Mouse (Mus musculus) left cerebral cortex, adult 9 months (tissue): ENCODE measurements around the gene Pdcd11.
A peak's percentile ranks its signal among the peaks of the same experiment; 100 is the strongest.

Experiments used
- DNase-seq, 2 experiments: peaks; one replicate each; pipeline ENCODE4 v3.0.0; 2022; ENCODE audit warnings: low spot score in 2 of 2

Gene Pdcd11

GRCm38 (mm10) chr19:47090550-47091156 lies at the start of gene Pdcd11, which contains the start of gene Usmg5:
Pdcd11 (plus strand) TSS chr19:47090768.
Usmg5 (minus strand) TSS chr19:47090647.
- peak; percentile 91 to 97 for DNase-seq

GRCm38 (mm10) chr19:47043608-47044007 lies 47.0 kb upstream of the Pdcd11 start:
- no peak for DNase-seq

GRCm38 (mm10) chr19:47046343-47046742 lies 44.2 kb upstream of the Pdcd11 start:
- DNase-seq: no peak

- no peak for DNase-seq
These were observed 43.2 kb upstream of the Pdcd11 start for GRCm38 (mm10) chr19:47047236-47047833.

- no peak for DNase-seq
These were observed 41.5 kb upstream of the Pdcd11 start for GRCm38 (mm10) chr19:47049061-47049460.

GRCm38 (mm10) chr19:47049840-47050239 lies 40.7 kb upstream of the Pdcd11 start:
- no peak for DNase-seq

GRCm38 (mm10) chr19:47050271-47051032 lies 40.1 kb upstream of the Pdcd11 start, which contains the start of gene Pcgf6:
Pcgf6 (minus strand) TSS chr19:47050906.
- DNase-seq: peak in 1 of 2 experiments; percentile 76

- DNase-seq: no peak
These were observed 37.6 kb upstream of the Pdcd11 start for GRCm38 (mm10) chr19:47052927-47053326.

- no peak for DNase-seq
These were observed 37.1 kb upstream of the Pdcd11 start for GRCm38 (mm10) chr19:47053471-47053870.

- no peak for DNase-seq
These were observed 32.9 kb upstream of the Pdcd11 start for GRCm38 (mm10) chr19:47057684-47058083.

- no peak for DNase-seq
These were observed 24.7 kb upstream of the Pdcd11 start for GRCm38 (mm10) chr19:47065860-47066259.

GRCm38 (mm10) chr19:47067096-47067882 lies 23.3 kb upstream of the Pdcd11 start, which contains the start of gene Taf5:
Taf5 (plus strand) TSS chr19:47067746.
- DNase-seq: peak; percentile 84 to 96

GRCm38 (mm10) chr19:47067924-47068611 lies 22.5 kb upstream of the Pdcd11 start:
- DNase-seq: peak; percentile 32 to 77

- DNase-seq: no peak
These were observed 2.3 kb upstream of the Pdcd11 start for GRCm38 (mm10) chr19:47088226-47088625.

GRCm38 (mm10) chr19:47089718-47090525 lies 646 bp upstream of the Pdcd11 start:
- DNase-seq: peak in 1 of 2 experiments; percentile 11

GRCm38 (mm10) chr19:47101080-47101479 lies 10.5 kb downstream of the Pdcd11 start:
- DNase-seq: no peak

GRCm38 (mm10) chr19:47104641-47105271 lies 14.2 kb downstream of the Pdcd11 start:
- no peak for DNase-seq

GRCm38 (mm10) chr19:47118634-47119033 lies 28.1 kb downstream of the Pdcd11 start:
- DNase-seq: no peak

GRCm38 (mm10) chr19:47121054-47121453 lies 30.5 kb downstream of the Pdcd11 start:
- no peak for DNase-seq

GRCm38 (mm10) chr19:47122802-47123201 lies 32.2 kb downstream of the Pdcd11 start:
- no peak for DNase-seq
